Mouse (Mus musculus): Measurements from ENCODE around the gene Tubg1.

DNA sequence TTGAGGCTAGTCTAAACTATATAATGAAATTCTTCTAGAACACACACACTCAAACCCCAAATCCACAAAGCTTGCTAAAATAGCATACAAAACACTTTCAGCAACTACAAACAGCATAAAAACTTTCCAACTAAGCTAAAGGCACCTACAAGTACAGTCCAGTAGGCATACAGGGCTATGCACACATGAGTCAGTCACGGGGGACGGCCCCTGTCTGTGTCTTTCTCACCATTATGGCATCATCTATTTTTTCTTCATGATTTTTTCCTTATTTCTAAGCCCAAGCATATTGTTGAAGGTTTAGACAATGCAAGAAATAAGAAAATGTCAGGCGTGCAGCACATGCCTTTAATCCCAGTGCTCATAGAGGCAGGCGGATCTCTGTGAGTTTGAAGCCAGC lies 8.6 kb upstream of the Tubg1 start:
- no peak for TF ChIP-seq EP300 (IDR thresholded peaks at IDR 0.05; ENCODE audit: low read depth)
- no peak for TF ChIP-seq CTCF (IDR thresholded peaks at IDR 0.05; ENCODE audit: low read depth)
